Mouse (Mus musculus) liver, postnatal 0 days (tissue): ENCODE data around the gene Fam3c. TPM values are rescaled to one million over a fixed set of nuclear protein-coding genes. Genes with fewer than 3 reads are reported as not detected.

ENCODE experiments used
- ATAC-seq: fragments of 200-750 bp; cut with Nextera tagmentation; 2 replicates; pipeline ENCODE4 v1.8.0; 2017; ENCODE audit warnings: mild to moderate bottlenecking, moderate library complexity
- DNase-seq: peaks from one replicate; pipeline ENCODE4 v3.0.0-alpha.2; 2016
- H3K27ac ChIP-seq: fragments of 300-500 bp; sonication (generic); 2 replicates; pipeline ENCODE4 v1.5.1; 2014; ENCODE audit warnings: antibody characterized with exemption, moderate library complexity, mild to moderate bottlenecking, low read depth
- H3K27me3 ChIP-seq: fragments of 300-500 bp; sonication (generic); 2 replicates; pipeline ENCODE4 v1.6.1; 2014; ENCODE audit warnings: low read length, control low read depth, mixed read lengths; ENCODE audit not compliant: insufficient read depth
- H3K36me3 ChIP-seq: fragments of 300-500 bp; sonication (generic); replicated peaks from 2 replicates; pipeline ENCODE4 v1.6.1; 2014; ENCODE audit warnings: mild to moderate bottlenecking, control low read depth, low read length, moderate library complexity, mixed read lengths; ENCODE audit not compliant: insufficient read depth
- H3K4me1 ChIP-seq: fragments of 300-500 bp; sonication (generic); 2 replicates; pipeline ENCODE4 v1.6.1; 2014; ENCODE audit warnings: antibody characterized with exemption, mild to moderate bottlenecking, control low read depth; ENCODE audit not compliant: insufficient read depth
- H3K4me2 ChIP-seq: fragments of 300-500 bp; sonication (generic); 2 replicates; pipeline ENCODE4 v1.6.1; 2014; ENCODE audit warnings: low read depth, mild to moderate bottlenecking, low read length, moderate library complexity, mixed read lengths
- H3K4me3 ChIP-seq: fragments of 300-500 bp; sonication (generic); 2 replicates; pipeline ENCODE4 v1.5.1; 2014; ENCODE audit warnings: low read depth, low read length
- H3K9ac ChIP-seq: fragments of 300-500 bp; sonication (generic); replicated peaks from 2 replicates; pipeline ENCODE4 v1.6.1; 2014; ENCODE audit warnings: mild to moderate bottlenecking, moderate library complexity
- H3K9me3 ChIP-seq: fragments of 300-500 bp; sonication (generic); 2 replicates; pipeline ENCODE4 v1.6.1; 2016; ENCODE audit warnings: mild to moderate bottlenecking, control low read depth, low read length, mixed read lengths
- CTCF ChIP-seq: sonication (generic); IDR thresholded peaks from 2 replicates; pipeline ENCODE4 v1.5.1; 2016; ENCODE audit warnings: antibody characterized with exemption, low read depth
- EP300 ChIP-seq: IDR thresholded peaks from 2 replicates; pipeline ENCODE4 v1.6.1; 2016; ENCODE audit warnings: antibody characterized with exemption, low read depth, mild to moderate bottlenecking
- WGBS: fragments of 180-500 bp; shearing (Covaris S2); extraction: QIAGEN DNeasy Blood & Tissue Kit; methylation state at CpG from one replicate; pipeline ENCODE4 v1.1.7; 2014; ENCODE audit not compliant: insufficient replicate concordance; 5-methylcytosine and 5-hydroxymethylcytosine counted together
- polyA plus RNA-seq: library from polyadenylated mRNA; unstranded; fragments of >200 nt; fragmentation: Nextera tagmentation; extraction: Ambion mirVana; gene quantifications from 2 replicates; pipeline ENCODE4 v1.2.1, GENCODE M21; 2015

Fam3c gene
- polyA plus RNA-seq, 1 experiment from 2014 or later, result 32.6 TPM

DNA sequence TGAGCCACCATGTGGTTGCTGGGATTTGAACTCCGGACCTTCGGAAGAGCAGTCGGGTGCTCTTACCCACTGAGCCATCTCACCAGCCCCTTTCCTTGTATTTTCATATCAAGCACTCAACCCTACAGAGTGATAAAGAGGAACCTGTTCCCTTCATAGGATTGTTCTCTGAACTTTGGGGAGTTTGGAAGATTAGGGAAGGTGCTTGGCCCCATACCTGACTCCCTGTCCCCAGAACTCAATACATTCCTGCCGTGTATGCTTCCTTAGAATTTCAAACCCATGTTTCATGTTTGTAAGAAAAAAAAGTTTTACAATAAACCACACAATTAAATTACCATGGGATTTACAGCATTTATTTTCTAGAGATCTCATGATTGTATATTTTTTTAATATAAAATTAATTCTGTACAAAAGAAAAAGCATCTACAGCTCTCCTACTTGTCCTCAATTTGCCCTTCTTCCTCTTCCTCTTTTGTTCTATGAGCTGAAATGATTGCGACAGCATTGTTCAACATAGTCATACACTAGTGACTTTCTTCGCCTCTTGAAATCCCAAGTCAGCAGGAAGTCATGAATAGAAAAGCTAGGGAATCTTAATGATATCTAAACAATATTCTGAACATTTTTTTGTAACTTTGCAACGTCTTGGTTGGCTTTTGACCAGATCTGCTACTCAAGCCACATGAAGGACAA, 42.2 kb upstream of the Fam3c start:
- Histone ChIP-seq H3K9ac (no peak overlapping the region), H3K9me3 (no peaks in the 10 kb centered on the region), H3K27ac (no peak overlapping the region), H3K27me3 (no peaks in the 10 kb centered on the region), H3K4me3 (no peak overlapping the region), H3K36me3 (no peaks in the 10 kb centered on the region), H3K4me2 (no peak overlapping the region), H3K4me1 (no peaks in the 10 kb centered on the region)
- ATAC-seq (no peak), DNase-seq (no peak)
- 78% methylated on average over 7 of the region's 7 CpGs for WGBS
- no peak for TF ChIP-seq EP300
- no peak for TF ChIP-seq CTCF

DNA sequence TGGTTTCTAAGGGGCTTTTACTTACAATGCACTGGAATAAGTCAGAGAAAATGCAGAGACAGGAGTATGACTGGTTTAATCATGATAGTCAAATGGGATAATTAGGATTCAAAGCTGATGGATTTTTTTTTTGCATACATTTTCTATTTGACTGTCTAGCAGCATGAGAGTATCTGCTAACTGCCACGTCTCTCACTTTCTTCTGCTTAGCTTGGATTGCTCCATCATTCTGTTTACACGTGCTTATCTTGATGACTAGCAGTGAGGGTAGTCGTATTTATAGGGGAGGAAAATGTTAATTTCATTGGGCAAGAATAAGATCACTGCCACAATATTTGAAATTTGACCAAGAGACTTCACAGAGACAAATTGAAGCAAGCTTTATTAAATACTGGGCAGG, 39.2 kb upstream of the Fam3c start:
- Histone ChIP-seq H3K9me3 (no peaks in the 10 kb centered on the region), H3K27ac (no peak overlapping the region), H3K4me1 (no peaks in the 10 kb centered on the region), H3K9ac (no peak overlapping the region), H3K36me3 (no peaks in the 10 kb centered on the region), H3K27me3 (no peaks in the 10 kb centered on the region), H3K4me2 (no peak overlapping the region), H3K4me3 (no peak overlapping the region)
- TF ChIP-seq EP300, result no peak
- no peak for TF ChIP-seq CTCF
- ATAC-seq, result no peak
- DNase-seq, result no peak
- 29% methylated on average over 3 of the region's 3 CpGs for WGBS

GRCm38 (mm10) chr6:22390654-22391365, 34.8 kb upstream of the Fam3c start:
- DNase-seq, result no peak
- Histone ChIP-seq H3K4me2 (peak overlapping the region; percentile 7; the same call in 1 of the 2 replicates), H3K4me1 (no peaks in the 10 kb centered on the region), H3K9me3 (no peaks in the 10 kb centered on the region), H3K9ac (no peak overlapping the region; the same call in 1 of the 2 replicates), H3K27me3 (no peaks in the 10 kb centered on the region), H3K27ac (no peak overlapping the region), H3K4me3 (no peak overlapping the region), H3K36me3 (no peaks in the 10 kb centered on the region)
- no peak for TF ChIP-seq CTCF
- TF ChIP-seq EP300, result no peak
- WGBS, result 51% methylated on average over 13 of the region's 13 CpGs
- no peak for ATAC-seq

GRCm38 (mm10) chr6:22385254-22385870, 29.3 kb upstream of the Fam3c start:
- Histone ChIP-seq H3K4me3 (no peak overlapping the region), H3K9me3 (no peaks in the 10 kb centered on the region), H3K27ac (no peak overlapping the region), H3K4me1 (no peaks in the 10 kb centered on the region), H3K4me2 (no peak overlapping the region), H3K36me3 (no peaks in the 10 kb centered on the region), H3K27me3 (no peaks in the 10 kb centered on the region), H3K9ac (no peak overlapping the region)
- 85% methylated on average over 5 of the region's 5 CpGs for WGBS
- no peak for ATAC-seq
- DNase-seq, result no peak
- TF ChIP-seq CTCF (no peak), EP300 (no peak)

DNA sequence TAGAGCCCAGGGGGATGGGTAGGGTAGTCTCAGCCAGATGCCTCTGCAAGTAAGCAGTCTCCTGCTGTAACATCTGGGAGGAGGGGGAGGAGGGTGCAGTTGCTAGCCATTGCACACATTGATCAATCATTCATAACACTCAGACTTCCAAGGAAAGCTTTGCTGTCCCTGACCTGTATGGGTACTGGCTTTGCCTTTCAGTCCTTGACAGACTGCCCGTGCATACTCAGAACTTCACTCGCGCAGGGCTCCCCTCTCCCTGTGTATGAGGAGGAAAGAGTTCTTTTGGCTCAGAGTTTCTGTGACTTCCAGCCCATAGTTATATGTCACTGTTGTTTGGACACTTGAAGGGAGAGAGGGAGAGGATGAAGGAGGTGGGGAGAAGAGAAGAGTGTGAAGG, 24.2 kb upstream of the Fam3c start:
- H3K36me3 ChIP-seq, result no peaks in the 10 kb centered on the region
- no peak overlapping the region for H3K9ac ChIP-seq
- DNase-seq (no peak), ATAC-seq (no peak)
- H3K4me1 ChIP-seq, result no peaks in the 10 kb centered on the region
- no peak overlapping the region for H3K27ac ChIP-seq
- no peak for TF ChIP-seq CTCF
- no peak for TF ChIP-seq EP300
- H3K4me3 ChIP-seq, result no peak overlapping the region
- no peak overlapping the region for H3K4me2 ChIP-seq
- WGBS, result 85% methylated on average over 3 of the region's 3 CpGs
- no peaks in the 10 kb centered on the region for H3K27me3 ChIP-seq
- H3K9me3 ChIP-seq, result no peaks in the 10 kb centered on the region

DNA sequence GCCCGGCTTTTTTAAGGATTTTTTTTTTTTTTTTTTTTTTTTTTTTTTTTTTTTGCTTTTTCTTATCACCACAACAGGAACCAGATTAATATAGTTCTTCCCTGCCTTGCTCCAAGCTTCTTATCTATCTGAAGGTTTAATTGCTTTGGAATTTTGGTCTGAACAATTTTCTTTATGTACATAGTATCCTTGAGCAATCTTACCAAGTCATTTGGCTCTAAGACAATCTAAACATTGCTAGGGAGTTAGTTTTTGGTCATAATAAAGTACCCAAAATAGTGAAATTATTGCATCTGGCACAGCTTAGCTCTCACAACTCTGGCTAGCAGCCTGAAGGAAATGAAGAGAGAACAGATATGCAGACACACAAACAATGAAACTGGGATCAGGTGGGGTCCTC, 23.8 kb upstream of the Fam3c start:
- H3K4me2 ChIP-seq, result no peak overlapping the region
- no peak overlapping the region for H3K4me3 ChIP-seq
- H3K27me3 ChIP-seq, result no peaks in the 10 kb centered on the region
- no peak for TF ChIP-seq CTCF
- no peak for TF ChIP-seq EP300
- 88% methylated on average over 1 of the region's 1 CpGs for WGBS
- no peaks in the 10 kb centered on the region for H3K9me3 ChIP-seq
- no peaks in the 10 kb centered on the region for H3K4me1 ChIP-seq
- H3K9ac ChIP-seq, result no peak overlapping the region
- H3K36me3 ChIP-seq, result no peaks in the 10 kb centered on the region
- DNase-seq (no peak), ATAC-seq (no peak)
- no peak overlapping the region for H3K27ac ChIP-seq
